ENCODE assay signal across 14 mouse cellular contexts in genomic region chr13:101216421-101216820, GRCm38 (mm10).
A peak's percentile ranks its signal among the peaks of the same experiment; 100 is the strongest.
DNase-seq lines count a peak whose midpoint lies in the region; ATAC-seq lines count a peak whose summit lies in the region.
"Had no signal": no experiment of that assay in that cellular context is flagged by ENCODE, and none has a peak within 500 bp of the region (broad histone marks: within the 10 kb centered on the region; RNA-seq: fewer than 3 reads in every experiment).

No protein-coding gene starts in this region.

- peak; percentile 72 for DNase-seq in heart, adult 11 months
- peak; percentile 19 for DNase-seq in lung, postnatal 25 days (ENCODE audit: low spot score)
- no peak for DNase-seq in lung, postnatal 14 days
- DNase-seq in kidney, postnatal 25 days = peak; percentile 14 to 60
- no peak for DNase-seq in layer of hippocampus, adult 8-10 months (ENCODE audit: low spot score in 2 of 2)
- DNase-seq: B cell, adult 2 months; thymus, postnatal 14 days had no signal

- no peaks in the 10 kb centered on the region for H3K27me3 ChIP-seq in heart, embryonic 12.5 days (replicated peaks)
- H3K27me3 ChIP-seq in hindbrain, embryonic 12.5 days = 0 out of 2 replicates have a peak, but pooled peaks cover under 1% of the 10 kb centered on the region
- H3K27me3 ChIP-seq: heart, embryonic 13.5 days had no signal

- no peak overlapping the region for H3K9ac ChIP-seq in heart, embryonic 12.5 days
- no peak overlapping the region for H3K9ac ChIP-seq in hindbrain, embryonic 12.5 days
- H3K9ac ChIP-seq: heart, embryonic 13.5 days had no signal

- ATAC-seq in heart, embryonic 12.5 days (ENCODE audit: insufficient number of reproducible peaks, low FRiP score) = no peak
- ATAC-seq in monocyte, adult 5-6 weeks (replicated peaks; ENCODE audit: insufficient number of reproducible peaks, low FRiP score, low TSS enrichment, poor library complexity, severe bottlenecking) = no peak
- no peak for ATAC-seq in hindbrain, embryonic 12.5 days (ENCODE audit: low FRiP score)

- H3K36me3 ChIP-seq in heart, embryonic 12.5 days = no peaks in the 10 kb centered on the region
- H3K36me3 ChIP-seq in hindbrain, embryonic 12.5 days = no peaks in the 10 kb centered on the region
- H3K36me3 ChIP-seq: G1E; heart, embryonic 13.5 days; hindbrain, embryonic 10.5 days had no signal

- peaks cover 18% of the 10 kb centered on the region for H3K4me1 ChIP-seq in heart, embryonic 12.5 days (replicated peaks)
- H3K4me1 ChIP-seq in hindbrain, embryonic 12.5 days = peaks cover 20% of the 10 kb centered on the region

- no peak overlapping the region for H3K4me2 ChIP-seq in heart, embryonic 12.5 days
- no peak overlapping the region for H3K4me2 ChIP-seq in hindbrain, embryonic 12.5 days (replicated peaks)
- H3K4me2 ChIP-seq: heart, embryonic 13.5 days had no signal

- H3K9me3 ChIP-seq in heart, embryonic 12.5 days (replicated peaks) = no peaks in the 10 kb centered on the region
- no peaks in the 10 kb centered on the region for H3K9me3 ChIP-seq in hindbrain, embryonic 12.5 days (replicated peaks)
- H3K9me3 ChIP-seq: G1E; heart, embryonic 13.5 days; hindbrain, embryonic 10.5 days had no signal

- H3K4me3 ChIP-seq in heart, embryonic 12.5 days = no peak overlapping the region
- H3K4me3 ChIP-seq in hindbrain, embryonic 12.5 days = no peak overlapping the region
- H3K4me3 ChIP-seq: heart, embryonic 13.5 days; hindbrain, embryonic 10.5 days had no signal

- 76% methylated on average over 4 of the region's 4 CpGs for WGBS in heart, embryonic 12.5 days
- 71% methylated on average over 4 of the region's 4 CpGs for WGBS in hindbrain, embryonic 12.5 days

- H3K27ac ChIP-seq in heart, embryonic 12.5 days (ENCODE audit: poor library complexity, severe bottlenecking) = no peak overlapping the region
- H3K27ac ChIP-seq in hindbrain, embryonic 12.5 days = no peak overlapping the region
- H3K27ac ChIP-seq: heart, embryonic 13.5 days; macrophage had no signal

Comparison
In these comparisons a context has a peak if more than half of its experiments do, and no peak if none do; other contexts are left out.
1. DNase-seq: peak in heart, adult 11 months (single experiment), lung, postnatal 25 days (single experiment) and kidney, postnatal 25 days (2 of 2); none in lung, postnatal 14 days (single experiment) and layer of hippocampus, adult 8-10 months (0 of 2).